Mouse (Mus musculus) E14TG2a.4 (cell line): ENCODE results near the gene Krtcap3.

Source experiments
- CTCF ChIP-seq: conservative IDR thresholded peaks from 2 replicates; pipeline ENCODE4 v1.5.1; 2014; ENCODE audit warnings: low read length
- NANOG ChIP-seq: IDR thresholded peaks from 2 replicates; pipeline ENCODE4 v1.6.1; 2014; ENCODE audit warnings: borderline replicate concordance, low read length, mixed read lengths

DNA sequence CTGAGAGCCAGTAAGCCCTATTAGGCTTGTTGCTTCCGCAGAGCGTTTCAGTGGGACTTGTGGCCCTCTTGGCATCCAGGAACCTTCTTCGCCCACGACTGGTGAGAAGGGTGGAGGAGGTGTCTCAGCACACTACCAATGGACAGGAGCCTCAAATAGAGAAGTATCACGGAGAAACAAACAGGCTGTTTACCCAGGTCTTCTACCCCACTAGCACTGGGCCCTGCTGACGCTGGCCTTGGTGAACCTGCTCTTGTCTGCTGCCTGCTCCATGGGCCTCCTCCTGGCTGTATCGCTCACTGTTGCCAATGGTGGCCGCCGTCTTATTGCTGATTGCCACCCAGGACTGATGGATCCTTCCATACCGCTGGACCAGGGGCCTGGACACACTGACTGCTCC lies 660 bp downstream of the Krtcap3 start:
- TF ChIP-seq CTCF, result no peak
- no peak for TF ChIP-seq NANOG
